Mouse (Mus musculus) hindbrain, postnatal 0 days (tissue): Measurements from ENCODE around the gene Gm9944. TPM values are rescaled to one million over a fixed set of nuclear protein-coding genes. Genes with fewer than 3 reads are reported as not detected.

Experiments used
- ATAC-seq: fragments of 200-750 bp; cut with Nextera tagmentation; 2 replicates; pipeline ENCODE4 v1.8.0; 2017; ENCODE audit warnings: mild to moderate bottlenecking, moderate TSS enrichment, moderate library complexity
- DNase-seq: peaks from one replicate; pipeline ENCODE4 v3.0.0-alpha.2; 2015; ENCODE audit warnings: low spot score
- H3K27ac ChIP-seq: fragments of 300-500 bp; sonication (generic); 2 replicates; pipeline ENCODE4 v1.5.1; 2014; ENCODE audit warnings: mild to moderate bottlenecking
- H3K27me3 ChIP-seq: fragments of 300-500 bp; sonication (generic); 2 replicates; pipeline ENCODE4 v1.6.1; 2014; ENCODE audit warnings: low read length, mixed read lengths; ENCODE audit not compliant: insufficient read depth
- H3K36me3 ChIP-seq: fragments of 300-500 bp; sonication (generic); 2 replicates; pipeline ENCODE4 v1.6.1; 2014; ENCODE audit warnings: low read length, mixed read lengths; ENCODE audit not compliant: insufficient read depth
- H3K4me1 ChIP-seq: fragments of 300-500 bp; sonication (generic); 2 replicates; pipeline ENCODE4 v1.6.1; 2014; ENCODE audit warnings: antibody characterized with exemption, low read length, mixed read lengths; ENCODE audit not compliant: insufficient read depth
- H3K4me2 ChIP-seq: fragments of 300-500 bp; sonication (generic); 2 replicates; pipeline ENCODE4 v1.6.1; 2014; ENCODE audit warnings: low read depth, mild to moderate bottlenecking, low read length, moderate library complexity, mixed read lengths
- H3K4me3 ChIP-seq: fragments of 300-500 bp; sonication (generic); 2 replicates; pipeline ENCODE4 v1.5.1; 2014; ENCODE audit warnings: low read length
- H3K9ac ChIP-seq: fragments of 300-500 bp; sonication (generic); replicated peaks from 2 replicates; pipeline ENCODE4 v1.6.1; 2014; ENCODE audit warnings: mild to moderate bottlenecking, low read length, moderate library complexity, mixed read lengths
- H3K9me3 ChIP-seq: fragments of 300-500 bp; sonication (generic); 2 replicates; pipeline ENCODE4 v1.6.1; 2016; ENCODE audit warnings: low read length, mixed read lengths
- CTCF ChIP-seq: IDR thresholded peaks from 2 replicates; pipeline ENCODE4 v1.5.1; 2016; ENCODE audit warnings: antibody characterized with exemption, control low read depth, low read depth
- WGBS: fragments of 180-500 bp; shearing (Covaris S2); extraction: QIAGEN DNeasy Blood & Tissue Kit; methylation state at CpG from one replicate; pipeline ENCODE4 v1.1.7; 2014; 5-methylcytosine and 5-hydroxymethylcytosine counted together
- polyA plus RNA-seq: library from polyadenylated mRNA; unstranded; fragments of >200 nt; fragmentation: Nextera tagmentation; extraction: Ambion mirVana; gene quantifications from 2 replicates; pipeline ENCODE4 v1.2.1, GENCODE M21; 2015
- total RNA-seq: library from RNA; depleted of rRNA; stranded (reverse); fragments of >200 nt; gene quantifications from 2 replicates; pipeline ENCODE4 v1.2.3, GENCODE M21; 2014; rRNA removed

The Gm9944 gene
- total RNA-seq (not detected in 2 replicates), polyA plus RNA-seq (not detected in 2 replicates)

DNA sequence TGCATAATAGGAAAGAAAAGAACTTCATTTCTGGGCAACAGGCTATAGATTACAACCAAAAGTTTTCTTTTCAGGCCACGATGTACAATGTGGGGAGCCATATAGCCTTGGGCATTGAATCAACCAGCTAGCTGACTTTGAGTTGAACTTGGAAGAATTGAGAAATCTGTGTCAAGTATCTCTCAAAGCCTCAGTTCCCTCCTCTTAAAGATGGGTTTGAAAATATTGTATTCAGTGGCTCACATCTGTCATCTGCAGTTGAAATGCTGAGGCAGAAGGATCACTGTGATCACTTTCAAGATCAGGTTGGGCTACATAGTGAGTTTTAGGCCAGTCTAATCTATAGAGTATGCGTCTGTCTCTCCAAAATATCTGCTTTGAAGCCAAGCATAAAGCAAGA is at the start of gene Gm9944:
Gene Gm9944, minus strand, starts transcription at position 101 of the 400 bp plus-strand sequence.
- Histone ChIP-seq H3K27me3 (no peaks in the 10 kb centered on the region), H3K4me2 (no peak within 1 kb of the TSS), H3K9me3 (0 out of 2 replicates have a peak, but pooled peaks cover 12% of the 10 kb centered on the region), H3K27ac (no peak within 1 kb of the TSS), H3K9ac (no peak within 1 kb of the TSS), H3K4me1 (no peaks in the 10 kb centered on the region), H3K36me3 (no peaks in the 10 kb centered on the region), H3K4me3 (no peak within 1 kb of the TSS)
- ATAC-seq (no peak), DNase-seq (no peak)
- WGBS, result 82% methylated on average over 2 of the region's 2 CpGs
- no peak for TF ChIP-seq CTCF

DNA sequence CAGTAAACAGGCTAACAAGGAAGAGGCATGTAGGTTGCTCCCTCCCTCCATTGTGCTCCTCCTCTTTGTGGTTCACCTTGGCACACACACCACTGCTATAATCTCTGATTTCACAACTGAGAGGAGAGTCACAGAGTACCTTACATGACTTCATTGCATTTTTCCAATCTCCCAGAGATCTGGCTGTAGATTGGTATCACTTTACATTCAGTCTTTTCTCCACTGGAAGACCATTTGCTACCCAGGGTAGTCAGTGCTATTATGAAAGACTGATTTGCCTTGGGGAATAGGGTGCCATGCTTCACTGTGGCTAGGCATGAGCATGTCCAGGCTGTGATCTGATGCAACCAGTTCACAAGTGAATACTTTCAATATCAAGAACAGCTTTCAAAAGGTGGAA is 40.2 kb upstream of the Gm9944 start:
- Histone ChIP-seq H3K4me1 (no peaks in the 10 kb centered on the region), H3K36me3 (no peaks in the 10 kb centered on the region), H3K27ac (no peak overlapping the region), H3K4me2 (no peak overlapping the region), H3K4me3 (no peak overlapping the region), H3K9me3 (peaks cover 8% of the 10 kb centered on the region), H3K9ac (no peak overlapping the region), H3K27me3 (no peaks in the 10 kb centered on the region)
- no peak for ATAC-seq
- no peak for DNase-seq
- TF ChIP-seq CTCF, result no peak

DNA sequence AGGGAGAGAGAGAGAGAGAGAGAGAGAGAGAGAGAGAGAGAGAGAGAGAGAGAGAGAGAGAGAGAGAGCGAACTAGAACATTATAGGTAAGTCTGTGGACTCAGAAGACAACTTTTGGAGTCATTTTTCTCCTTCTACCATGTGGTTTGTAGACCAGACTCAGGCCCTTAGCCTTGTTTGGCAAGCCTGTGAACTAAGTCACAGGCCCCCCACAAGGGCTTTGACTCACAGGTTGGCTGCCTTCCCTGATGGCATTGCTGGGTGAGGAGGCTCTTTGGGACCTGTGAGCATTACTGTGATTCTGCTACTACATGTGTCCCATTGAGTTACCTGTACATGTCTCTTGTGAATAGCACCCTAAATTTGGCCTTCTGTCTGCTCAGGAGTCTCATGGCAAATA is 15.0 kb upstream of the Gm9944 start:
- no peaks in the 10 kb centered on the region for H3K4me1 ChIP-seq
- no peaks in the 10 kb centered on the region for H3K36me3 ChIP-seq
- TF ChIP-seq CTCF, result no peak
- peaks cover 9% of the 10 kb centered on the region for H3K9me3 ChIP-seq
- DNase-seq, result no peak
- H3K4me2 ChIP-seq, result no peak overlapping the region
- no peak for ATAC-seq
- H3K9ac ChIP-seq, result no peak overlapping the region
- H3K4me3 ChIP-seq, result no peak overlapping the region
- H3K27me3 ChIP-seq, result no peaks in the 10 kb centered on the region
- WGBS, result 85% methylated on average over 1 of the region's 1 CpGs
- H3K27ac ChIP-seq, result no peak overlapping the region

DNA sequence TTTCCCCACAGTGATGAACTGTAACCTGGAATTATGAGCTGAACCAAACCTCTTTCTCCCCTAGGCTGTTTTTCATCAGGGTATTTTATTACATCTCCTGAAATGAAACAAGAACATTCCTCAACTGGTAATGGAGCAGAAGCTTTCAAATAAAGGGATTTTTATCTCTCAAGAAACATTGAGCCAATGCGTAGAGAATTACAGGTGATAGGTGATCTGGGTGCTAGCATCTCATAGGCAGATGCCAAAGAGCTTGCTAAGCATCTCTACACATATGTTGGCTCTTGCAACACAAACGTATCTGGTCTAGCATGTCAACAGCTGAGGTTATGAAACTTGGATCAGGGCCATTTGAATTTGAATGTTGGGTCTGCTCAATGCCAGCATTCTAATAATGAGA is 12.1 kb upstream of the Gm9944 start:
- no peak for DNase-seq
- WGBS, result 74% methylated on average over 2 of the region's 2 CpGs
- H3K27me3 ChIP-seq, result no peaks in the 10 kb centered on the region
- no peaks in the 10 kb centered on the region for H3K36me3 ChIP-seq
- no peaks in the 10 kb centered on the region for H3K4me1 ChIP-seq
- H3K27ac ChIP-seq, result no peak overlapping the region
- no peak for TF ChIP-seq CTCF
- H3K9me3 ChIP-seq, result peaks cover 12% of the 10 kb centered on the region
- H3K9ac ChIP-seq, result no peak overlapping the region
- H3K4me3 ChIP-seq, result no peak overlapping the region
- no peak overlapping the region for H3K4me2 ChIP-seq
- ATAC-seq, result no peak

DNA sequence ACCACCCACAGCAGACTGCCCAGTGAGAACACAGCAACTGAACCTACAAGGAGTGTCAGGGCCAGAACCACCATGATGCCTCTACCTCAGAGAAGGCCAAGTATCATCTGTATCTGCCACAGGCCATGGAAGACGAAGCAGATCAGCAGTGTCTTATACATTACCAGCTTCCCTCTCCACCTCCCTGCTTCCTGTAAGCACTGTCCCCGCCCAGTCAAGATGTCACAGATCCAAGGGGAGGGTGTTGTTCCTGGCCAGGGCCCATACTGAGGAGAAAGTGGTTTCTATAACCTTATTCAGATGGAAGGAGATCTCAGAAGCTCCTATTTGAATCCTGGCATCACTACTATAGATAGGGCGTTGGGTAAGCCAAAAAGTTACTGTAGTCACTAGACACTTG is 10.5 kb upstream of the Gm9944 start, which contains the start of gene Aadacl3:
Gene Aadacl3, minus strand, starts transcription at position 101 of the 400 bp plus-strand sequence.
- Histone ChIP-seq H3K27me3 (no peaks in the 10 kb centered on the region), H3K4me3 (no peak within 1 kb of the TSS), H3K27ac (no peak within 1 kb of the TSS), H3K9ac (no peak within 1 kb of the TSS), H3K4me2 (no peak within 1 kb of the TSS), H3K9me3 (peaks cover 14% of the 10 kb centered on the region), H3K4me1 (no peaks in the 10 kb centered on the region), H3K36me3 (no peaks in the 10 kb centered on the region)
- ATAC-seq (no peak), DNase-seq (no peak)
- TF ChIP-seq CTCF, result no peak
- WGBS, result 65% methylated on average over 3 of the region's 3 CpGs

DNA sequence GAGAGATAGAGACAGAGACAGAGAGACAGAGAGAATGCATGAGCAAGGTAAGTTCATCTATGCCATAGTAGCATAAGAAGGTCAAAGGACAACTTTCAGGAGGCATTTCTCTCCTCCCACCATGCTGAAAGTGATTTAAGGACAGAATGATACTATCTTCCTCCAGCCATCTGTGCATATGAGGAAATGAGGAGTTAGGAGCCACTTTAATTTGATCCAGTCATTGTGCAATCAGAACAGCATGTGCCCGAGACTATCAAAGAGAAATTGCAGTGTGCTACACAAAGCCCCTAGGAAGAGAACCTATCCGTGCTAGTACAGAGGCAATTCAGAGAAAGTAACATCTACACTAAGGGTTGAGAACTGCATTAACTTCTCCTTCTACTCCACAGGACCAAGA is 4.6 kb downstream of the Gm9944 start:
- Histone ChIP-seq H3K27ac (no peak overlapping the region), H3K4me3 (no peak overlapping the region), H3K36me3 (no peaks in the 10 kb centered on the region), H3K4me2 (no peak overlapping the region), H3K9ac (no peak overlapping the region), H3K4me1 (no peaks in the 10 kb centered on the region), H3K9me3 (0 out of 2 replicates have a peak, but pooled peaks cover 13% of the 10 kb centered on the region), H3K27me3 (no peaks in the 10 kb centered on the region)
- DNase-seq (no peak), ATAC-seq (no peak)
- TF ChIP-seq CTCF, result no peak
- 89% methylated on average over 2 of the region's 2 CpGs for WGBS

DNA sequence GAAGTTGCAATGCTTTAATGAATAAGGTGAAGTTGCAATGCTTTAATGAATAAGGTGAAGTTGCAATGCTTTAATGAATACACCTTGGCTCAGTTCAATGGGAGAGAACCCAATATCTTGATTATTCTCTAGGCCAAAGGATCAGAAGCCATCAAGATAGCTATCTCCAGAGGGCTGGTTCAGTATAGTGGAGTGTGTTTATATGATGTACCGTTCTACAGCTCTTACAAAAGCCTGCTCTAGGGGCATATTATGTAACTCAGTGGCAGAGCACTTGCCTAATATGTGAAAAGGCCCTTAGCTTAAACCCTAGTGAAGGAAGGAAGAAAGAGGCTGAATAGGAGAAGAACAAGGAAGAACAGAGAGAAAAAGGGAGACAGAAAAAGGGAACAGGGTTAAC is 11.5 kb downstream of the Gm9944 start:
- 91% methylated on average over 1 of the region's 1 CpGs for WGBS
- Histone ChIP-seq H3K4me1 (no peaks in the 10 kb centered on the region), H3K9me3 (peaks cover 21% of the 10 kb centered on the region), H3K27me3 (no peaks in the 10 kb centered on the region), H3K4me2 (no peak overlapping the region), H3K36me3 (no peaks in the 10 kb centered on the region), H3K4me3 (no peak overlapping the region), H3K27ac (no peak overlapping the region), H3K9ac (no peak overlapping the region)
- no peak for DNase-seq
- ATAC-seq, result no peak
- TF ChIP-seq CTCF, result no peak
